Mouse (Mus musculus) liver, embryonic 14.5 days (tissue): Measurements from ENCODE around the gene Zfp27. TPM values are rescaled to one million over a fixed set of nuclear protein-coding genes. Genes with fewer than 3 reads are reported as not detected.
A peak's percentile ranks its signal among the peaks of the same experiment; 100 is the strongest.

Source experiments
- ATAC-seq: fragments of 200-750 bp; cut with Nextera tagmentation; 2 replicates; pipeline ENCODE4 v1.8.0; 2017; ENCODE audit warnings: moderate number of reproducible peaks, mild to moderate bottlenecking, moderate library complexity; ENCODE audit not compliant: insufficient read depth
- DNase-seq, 3 experiments: peaks; one replicate each; pipeline ENCODE4 v3.0.0-alpha.2; 2012 to 2013; ENCODE audit warnings: low read depth in 3 of 3, low spot score in 3 of 3
- H3K27ac ChIP-seq: fragments of 300-500 bp; sonication (generic); 2 replicates; pipeline ENCODE4 v1.5.1; 2014; ENCODE audit warnings: moderate library complexity, mild to moderate bottlenecking, control low read depth, inconsistent platforms
- H3K27me3 ChIP-seq: fragments of 300-500 bp; sonication (generic); 2 replicates; pipeline ENCODE4 v1.6.1; 2014; ENCODE audit warnings: mild to moderate bottlenecking, low read length, moderate library complexity; ENCODE audit not compliant: control insufficient read depth, insufficient read depth
- H3K36me3 ChIP-seq: fragments of 300-500 bp; sonication (generic); replicated peaks from 2 replicates; pipeline ENCODE4 v1.6.1; 2014; ENCODE audit warnings: low read depth; ENCODE audit not compliant: control insufficient read depth, insufficient read depth
- H3K4me1 ChIP-seq, 2 experiments: fragments of 200-500 bp in 1 of 2; fragments of 300-500 bp in 1 of 2; sonication (generic) in 1 of 2; replicated peaks; 2 replicates each; pipeline ENCODE4 v1.6.1; 2012 to 2014; ENCODE audit warnings: antibody characterized with exemption in 1 of 2, inconsistent platforms in 1 of 2, low read length in 1 of 2; ENCODE audit not compliant: control insufficient read depth in 2 of 2, insufficient read depth in 2 of 2
- H3K4me2 ChIP-seq: fragments of 300-500 bp; sonication (generic); 2 replicates; pipeline ENCODE4 v1.6.1; 2014; ENCODE audit warnings: low read depth, mild to moderate bottlenecking, control low read depth, moderate library complexity
- H3K4me3 ChIP-seq, 2 experiments: fragments of 200-500 bp in 1 of 2; fragments of 300-500 bp in 1 of 2; sonication (generic) in 1 of 2; 2 replicates each; pipeline ENCODE4 v1.5.1; 2012 to 2014; ENCODE audit warnings: low read depth in 2 of 2, low read length in 2 of 2, mild to moderate bottlenecking in 2 of 2, control low read depth in 1 of 2, inconsistent platforms in 1 of 2, moderate library complexity in 1 of 2; ENCODE audit not compliant: insufficient read depth in 1 of 2
- H3K9ac ChIP-seq: fragments of 300-500 bp; sonication (generic); replicated peaks from 2 replicates; pipeline ENCODE4 v1.6.1; 2014; ENCODE audit warnings: mild to moderate bottlenecking, control low read depth, moderate library complexity
- H3K9me3 ChIP-seq: fragments of 300-500 bp; sonication (generic); 2 replicates; pipeline ENCODE4 v1.6.1; 2016; ENCODE audit warnings: low read length, mixed read lengths; ENCODE audit not compliant: control insufficient read depth
- CTCF ChIP-seq: IDR thresholded peaks from 2 replicates; pipeline ENCODE4 v1.5.1; 2016; ENCODE audit warnings: antibody characterized with exemption, low read depth, control low read depth
- EP300 ChIP-seq: IDR thresholded peaks from 2 replicates; pipeline ENCODE4 v1.6.1; 2016; ENCODE audit warnings: antibody characterized with exemption, low read depth
- WGBS: fragments of 180-500 bp; shearing (Covaris S2); extraction: QIAGEN DNeasy Blood & Tissue Kit; methylation state at CpG from one replicate; pipeline ENCODE4 v1.1.7; 2014; ENCODE audit not compliant: insufficient replicate concordance; 5-methylcytosine and 5-hydroxymethylcytosine counted together
- polyA plus RNA-seq, 2 experiments: library from polyadenylated mRNA; depleted of rRNA in 1 of 2; stranded (reverse) in 1 of 2; unstranded in 1 of 2; fragments of >200 nt; fragmentation: Nextera tagmentation in 1 of 2; extraction: Ambion mirVana in 1 of 2; gene quantifications; 2 replicates each; pipeline versions ENCODE4 v1.2.1 to v1.2.3; 2012 to 2014

Zfp27 gene
- polyA plus RNA-seq, 2 experiments = 1.2 to 1.7 TPM

- ATAC-seq = no peak
- H3K9ac ChIP-seq = no peak overlapping the region
Measured at GRCm38 (mm10) chr7:29874256-29874655, 32.1 kb downstream of the Zfp27 start.

DNA sequence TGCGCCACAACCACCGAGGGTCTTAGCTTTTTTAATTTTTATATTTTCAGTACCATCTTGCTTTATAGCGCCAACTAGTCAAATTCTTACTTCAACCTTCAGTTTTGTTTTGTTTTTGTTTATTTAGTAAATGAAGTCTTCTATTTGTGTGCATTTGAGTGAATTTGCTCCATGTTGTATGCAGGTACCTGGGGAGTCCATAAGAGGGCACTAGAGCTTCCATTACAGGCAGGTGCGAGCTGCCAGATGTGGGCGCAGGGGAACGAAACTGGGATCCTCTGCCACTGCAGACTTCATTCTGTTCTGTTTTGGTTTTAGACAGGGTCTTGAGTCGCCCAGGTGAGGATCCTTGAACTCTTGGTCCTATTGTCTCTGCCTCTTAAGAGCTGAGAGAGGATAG lies 44.7 kb downstream of the Zfp27 start:
- DNase-seq = peak in 1 of 3 experiments; percentile 2
- WGBS = 81% methylated on average over 7 of the region's 7 CpGs
- Histone ChIP-seq H3K4me1 (peaks cover 0 to 6% of the 10 kb centered on the region in 2 experiments; a peak in 2 of 4 replicates), H3K9ac (no peak overlapping the region), H3K36me3 (no peaks in the 10 kb centered on the region), H3K4me2 (no peak overlapping the region), H3K9me3 (no peaks in the 10 kb centered on the region), H3K27me3 (no peaks in the 10 kb centered on the region), H3K4me3 (no peak overlapping the region), H3K27ac (no peak overlapping the region)
- no peak for ATAC-seq
- TF ChIP-seq EP300 (no peak), CTCF (peak; percentile 45)

More at GRCm38 (mm10) chr7:29874256-29874655, 32.1 kb downstream of the Zfp27 start:
- H3K27ac ChIP-seq = no peak overlapping the region
- no peak for DNase-seq
- no peak overlapping the region for H3K4me3 ChIP-seq
- WGBS = 70% methylated on average over 10 of the region's 10 CpGs
- H3K9me3 ChIP-seq = peaks cover 19% of the 10 kb centered on the region
- no peaks in the 10 kb centered on the region for H3K36me3 ChIP-seq
- no peaks in the 10 kb centered on the region for H3K27me3 ChIP-seq
- no peaks in the 10 kb centered on the region for H3K4me1 ChIP-seq
- no peak overlapping the region for H3K4me2 ChIP-seq
- TF ChIP-seq EP300 (no peak), CTCF (no peak)

DNA sequence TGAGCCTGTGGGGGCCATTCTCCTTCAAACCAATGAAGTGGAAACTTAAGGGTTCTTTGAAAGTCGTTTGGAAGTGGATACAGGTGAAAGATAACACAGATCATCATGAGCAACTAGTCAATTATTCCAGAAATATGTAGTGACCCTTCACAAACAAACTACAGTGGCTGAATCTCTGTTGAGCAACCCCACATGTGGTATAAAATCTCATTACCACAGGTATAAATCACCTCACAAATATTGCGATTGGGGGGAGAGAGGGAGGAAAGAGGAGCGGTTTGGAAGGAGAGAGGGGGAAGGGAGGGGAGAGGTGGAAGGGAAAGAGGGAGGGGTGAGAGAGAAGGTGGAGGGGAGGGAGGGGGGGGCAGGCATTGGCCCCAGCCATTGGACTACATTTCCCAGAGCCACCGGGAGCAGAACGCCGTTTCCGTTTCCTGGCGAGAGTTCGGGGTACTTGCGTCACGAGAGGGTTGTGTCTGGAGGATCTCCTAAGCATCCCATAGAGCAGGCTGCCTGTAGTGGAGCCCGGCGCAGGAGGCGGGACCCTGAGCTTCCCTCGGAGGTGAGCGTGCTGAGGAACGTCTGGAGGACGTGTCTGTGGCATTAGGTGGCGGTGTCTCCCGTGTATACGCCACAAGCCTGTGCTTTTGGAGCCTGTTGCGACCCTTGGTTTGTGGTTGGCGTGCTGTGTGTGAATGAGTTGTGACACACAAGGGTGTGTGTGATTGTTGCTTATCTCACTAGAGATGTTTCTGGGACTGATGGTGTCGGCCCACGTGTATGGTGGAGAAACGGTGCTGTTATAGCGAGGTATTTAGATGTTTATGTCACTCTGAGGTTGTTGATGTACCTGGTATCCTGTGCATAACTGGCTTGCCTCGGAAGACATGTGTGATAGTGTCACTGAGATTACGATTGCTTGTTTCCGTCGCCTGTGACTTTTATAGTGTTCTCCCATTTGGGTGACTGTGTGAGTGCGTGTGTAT lies 46.5 kb downstream of the Zfp27 start, which contains the start of gene Zfp420:
Gene Zfp420, plus strand, starts transcription at position 448 of the 986 bp plus-strand sequence.
- ATAC-seq = peak; percentile 91

GRCm38 (mm10) chr7:29853219-29853842 lies 53.0 kb downstream of the Zfp27 start, which contains the start of gene Zfp940:
Gene Zfp940 (minus strand): TSS chr7:29853669.
- Histone ChIP-seq H3K4me3 (peak within 1 kb of the TSS; percentile 64 to 97), H3K4me1 (peaks cover 0 to 4% of the 10 kb centered on the region in 2 experiments; a peak in 2 of 4 replicates), H3K27me3 (no peaks in the 10 kb centered on the region), H3K9me3 (no peaks in the 10 kb centered on the region), H3K9ac (peak within 1 kb of the TSS; percentile 59), H3K36me3 (no peaks in the 10 kb centered on the region), H3K27ac (no peak within 1 kb of the TSS), H3K4me2 (peak within 1 kb of the TSS; percentile 79)
- DNase-seq (peak; percentile 55 to 66 (median 59)), ATAC-seq (peak; percentile 88)
- TF ChIP-seq EP300 (no peak), CTCF (no peak)
- WGBS = 1% methylated on average over 21 of the region's 21 CpGs

More for the DNA sequence above, 46.5 kb downstream of the Zfp27 start, which contains the start of gene Zfp420:
- Histone ChIP-seq H3K4me3 (peak within 1 kb of the TSS; percentile 58 to 96), H3K9ac (peak within 1 kb of the TSS; percentile 54), H3K4me1 (peaks cover 0 to 6% of the 10 kb centered on the region in 2 experiments; a peak in 2 of 4 replicates), H3K9me3 (no peaks in the 10 kb centered on the region), H3K27ac (no peak within 1 kb of the TSS), H3K27me3 (no peaks in the 10 kb centered on the region), H3K36me3 (no peaks in the 10 kb centered on the region), H3K4me2 (peak within 1 kb of the TSS; percentile 68)
- peak; percentile 64 to 67 (median 66) for DNase-seq
- no peak for TF ChIP-seq EP300
- peak; percentile 45 for TF ChIP-seq CTCF
- 5% methylated on average over 32 of the region's 32 CpGs for WGBS

DNA sequence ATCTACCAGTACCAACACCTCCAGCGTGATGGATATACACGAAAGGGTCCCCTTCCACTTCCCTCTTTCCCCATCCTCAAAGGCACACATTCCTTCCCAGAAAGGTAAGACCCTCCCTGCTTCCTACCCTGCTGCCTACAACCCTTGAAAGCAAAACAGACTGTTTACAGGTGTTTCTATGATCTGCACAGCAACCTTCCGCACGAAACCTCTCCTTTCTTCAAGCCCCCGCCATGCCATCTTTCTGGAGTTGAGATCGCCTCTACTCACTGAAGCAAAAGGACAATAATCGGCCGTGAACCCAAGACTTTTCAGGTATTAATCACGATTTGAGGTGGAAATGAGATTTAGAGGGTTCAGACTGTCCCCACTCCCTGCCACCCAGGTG lies 53.5 kb downstream of the Zfp27 start:
- Histone ChIP-seq H3K27ac (no peak overlapping the region), H3K4me1 (peaks cover 0 to 4% of the 10 kb centered on the region in 2 experiments; a peak in 2 of 4 replicates), H3K36me3 (no peaks in the 10 kb centered on the region), H3K4me3 (peak overlapping the region; percentile 64 to 97), H3K27me3 (no peaks in the 10 kb centered on the region), H3K9me3 (no peaks in the 10 kb centered on the region), H3K4me2 (peak overlapping the region; percentile 79), H3K9ac (peak overlapping the region; percentile 59)
- ATAC-seq (no peak), DNase-seq (no peak)
- 51% methylated on average over 9 of the region's 9 CpGs for WGBS
- TF ChIP-seq EP300 (no peak), CTCF (no peak)
